Mouse (Mus musculus) MEL-GATA-1-ER (cell line): ENCODE measurements around the gene Me3.

Source experiments
- DNase-seq: peaks from one replicate; pipeline ENCODE4 v3.0.0-alpha.2; 2012; ENCODE audit warnings: low read depth; ENCODE audit errors: extremely low read depth

Gene Me3

DNA sequence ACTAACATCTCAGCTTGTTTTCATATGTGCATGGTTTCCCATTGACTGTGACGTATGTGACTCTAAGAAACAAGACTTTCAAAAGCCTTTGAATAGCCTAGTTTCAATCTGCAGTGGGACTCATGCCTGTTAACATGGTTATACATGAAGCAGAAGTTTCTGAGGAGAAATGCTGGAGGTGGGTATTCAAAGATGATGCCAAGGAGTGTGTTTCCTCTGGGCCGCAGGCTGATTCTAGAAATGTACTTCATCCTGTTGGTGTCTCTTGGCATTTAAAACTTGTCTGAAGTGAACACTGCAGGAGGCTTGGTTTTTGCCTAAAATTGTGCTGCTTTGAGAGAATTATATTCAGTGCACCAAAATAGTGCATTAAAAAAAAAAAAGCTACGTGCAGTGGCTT is 34.2 kb downstream of the Me3 start:
- DNase-seq = no peak

DNA sequence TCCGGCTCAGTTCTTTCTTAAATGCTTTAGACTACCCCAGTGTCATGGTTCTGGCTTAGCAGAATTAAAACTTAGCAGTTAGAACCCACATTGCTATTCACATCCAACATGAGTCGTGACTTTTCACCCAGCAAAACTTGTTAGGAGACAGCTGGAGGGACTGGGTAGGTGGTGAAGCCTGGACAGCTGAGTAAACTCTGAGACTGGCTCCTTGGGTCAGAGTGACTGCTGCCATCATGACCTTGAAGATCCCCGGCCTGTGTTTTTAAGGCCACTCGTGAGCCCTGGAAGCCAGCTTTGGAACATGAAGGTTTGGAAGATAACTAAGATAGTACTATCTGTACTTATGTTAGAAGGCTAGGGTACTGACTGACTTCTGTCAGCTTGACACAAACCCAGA is 35.4 kb downstream of the Me3 start:
- DNase-seq = no peak

DNA sequence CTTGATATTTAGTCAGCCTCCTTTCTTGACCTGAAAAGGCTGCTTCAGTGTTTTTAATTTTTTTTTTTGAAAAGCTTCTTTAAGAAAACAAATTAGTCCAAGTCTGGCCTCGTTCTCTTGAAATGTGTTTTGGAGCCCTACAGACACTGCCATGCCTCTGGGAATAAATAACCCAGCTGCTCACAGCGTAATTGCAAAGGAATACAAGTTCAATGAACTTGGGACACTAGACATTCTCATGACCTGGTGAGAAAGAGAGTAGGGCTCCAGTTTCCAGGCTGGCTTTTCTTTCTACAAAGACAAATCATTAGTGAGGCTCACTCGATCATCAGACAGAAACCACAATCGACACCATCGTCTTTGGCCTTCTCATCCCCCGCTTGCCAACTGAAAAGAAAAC is 37.3 kb downstream of the Me3 start:
- DNase-seq = no peak

DNA sequence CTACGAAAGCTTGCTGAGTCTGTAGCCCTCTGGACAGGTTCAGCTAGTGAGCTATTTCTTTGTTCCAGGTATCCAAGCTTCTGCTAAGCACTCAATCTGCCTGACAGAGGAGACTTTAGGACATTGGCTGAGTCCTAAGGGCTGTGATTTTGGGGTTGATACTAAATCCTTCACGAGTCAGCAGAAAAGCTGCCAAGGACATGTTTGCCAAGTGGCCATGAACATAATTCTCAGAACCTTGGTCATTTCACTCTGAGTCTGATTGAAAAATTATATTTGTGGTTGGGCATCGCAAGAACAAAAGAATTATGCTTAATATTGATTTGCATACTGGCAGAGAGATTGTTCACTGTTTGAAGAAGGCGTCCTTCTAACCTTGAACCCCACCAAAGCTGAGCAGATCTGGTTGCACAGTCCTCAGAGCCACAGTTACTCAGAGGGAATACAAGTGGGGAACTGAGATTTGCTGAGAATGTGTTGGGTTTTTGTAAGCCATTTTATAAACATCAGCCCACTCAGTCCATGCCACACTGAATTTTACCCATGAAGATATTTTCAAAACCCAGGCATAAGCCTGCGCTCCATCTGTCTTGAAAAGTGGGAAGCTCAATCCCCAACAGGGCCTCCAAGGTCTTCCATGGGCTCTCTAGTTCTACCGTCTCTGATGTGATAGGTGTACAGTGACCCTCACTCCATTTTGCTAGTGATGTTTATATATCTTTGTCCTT is 39.1 kb downstream of the Me3 start:
- DNase-seq = no peak

DNA sequence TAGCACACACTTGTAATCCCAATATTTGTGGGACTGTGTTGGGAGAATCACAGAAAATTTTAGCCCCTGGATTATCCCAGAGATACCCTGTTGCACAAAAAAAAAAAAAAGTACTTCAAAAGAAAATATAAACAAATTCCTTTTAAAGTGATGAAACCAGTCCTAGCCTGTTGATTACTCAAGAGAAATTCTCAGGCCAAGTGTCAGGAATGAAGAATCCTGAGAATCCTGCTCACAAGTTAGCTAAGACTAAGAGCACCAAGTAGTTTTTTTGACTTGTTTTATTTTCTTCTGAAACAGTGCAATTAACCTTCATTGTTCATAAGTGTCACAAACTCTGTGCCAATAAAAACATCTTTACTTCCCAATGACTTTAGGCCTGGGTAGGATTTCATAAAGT is 44.0 kb downstream of the Me3 start:
- DNase-seq = no peak

DNA sequence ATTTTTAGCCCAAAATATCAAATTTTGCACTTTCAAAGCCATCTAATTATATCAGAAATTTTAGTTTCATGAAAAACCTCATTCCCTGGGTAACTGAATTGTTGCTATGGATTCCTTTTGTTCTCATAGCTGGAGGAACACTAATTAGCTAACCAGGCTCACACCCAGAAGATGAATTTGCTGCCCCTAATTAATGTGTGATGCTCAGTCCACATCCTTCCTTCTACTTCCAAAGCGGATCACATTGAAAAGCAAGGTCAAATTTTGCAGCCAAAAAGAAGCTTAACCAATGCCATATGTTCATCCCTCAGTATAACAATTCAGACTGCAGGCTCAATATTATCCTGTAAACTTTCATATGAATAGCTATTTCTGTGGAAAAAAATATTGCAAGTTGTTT is 45.7 kb downstream of the Me3 start:
- DNase-seq = no peak

DNA sequence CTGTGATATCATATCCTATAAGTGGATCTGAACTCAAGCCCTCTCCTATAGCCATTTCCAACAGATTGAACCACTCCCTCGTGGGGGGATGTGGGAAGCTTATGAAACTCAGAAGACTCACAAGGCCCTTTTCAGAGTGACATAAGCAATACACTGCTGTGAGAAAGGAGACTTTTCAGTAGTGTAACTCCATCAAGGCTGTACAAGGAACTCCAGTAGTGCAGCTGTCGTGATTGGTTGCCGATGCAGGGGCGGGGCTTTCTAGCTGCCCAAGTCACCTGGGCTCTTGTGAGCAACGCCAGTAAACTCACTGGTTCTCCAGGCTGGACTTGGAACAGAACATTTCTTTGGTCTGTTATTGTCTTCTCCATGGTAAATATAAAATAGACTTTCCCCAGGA is 46.5 kb downstream of the Me3 start:
- DNase-seq = no peak

DNA sequence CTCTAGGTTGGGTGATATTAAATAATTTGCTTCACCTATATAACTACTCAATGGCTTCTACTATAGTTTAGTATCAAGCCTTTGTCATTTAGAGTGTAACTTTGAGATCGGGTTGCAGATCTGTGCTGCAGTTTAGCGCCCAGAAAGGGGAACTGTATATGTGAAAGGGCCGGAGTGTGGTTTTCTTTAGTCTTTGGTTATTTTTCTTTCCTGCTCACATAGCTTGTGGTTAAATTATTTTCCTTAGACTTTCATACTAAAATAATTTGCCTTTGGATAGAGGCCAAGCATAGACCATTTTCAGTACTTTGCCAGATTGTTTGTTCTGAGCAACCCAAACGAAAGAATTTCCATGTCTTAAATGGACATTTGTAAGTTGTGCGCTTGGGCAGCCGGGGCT is 46.9 kb downstream of the Me3 start:
- DNase-seq = no peak

DNA sequence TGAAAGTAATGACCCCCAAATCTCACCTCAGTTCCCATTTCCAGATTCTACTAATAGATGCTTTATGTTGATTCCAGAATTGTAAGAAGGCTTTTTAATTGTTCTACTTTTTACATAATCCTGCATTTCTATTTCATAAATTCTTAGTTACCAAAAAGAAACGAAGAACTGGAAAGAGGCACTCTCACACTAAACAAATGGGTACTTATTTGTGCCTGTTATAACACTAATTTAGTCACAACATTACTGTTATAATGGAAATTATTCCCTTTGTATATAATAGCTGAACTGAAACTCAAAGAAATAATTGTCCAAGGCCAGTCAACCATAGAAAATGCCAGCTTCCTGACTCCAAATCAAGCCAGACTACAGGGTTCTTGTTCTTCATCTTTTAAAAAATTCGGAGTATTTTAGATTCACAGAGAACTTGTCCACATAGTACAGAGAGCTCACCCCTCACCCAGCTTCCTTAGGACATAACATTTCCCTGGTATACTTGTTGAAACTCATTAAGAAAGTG is 47.5 kb downstream of the Me3 start:
- no peak for DNase-seq

DNA sequence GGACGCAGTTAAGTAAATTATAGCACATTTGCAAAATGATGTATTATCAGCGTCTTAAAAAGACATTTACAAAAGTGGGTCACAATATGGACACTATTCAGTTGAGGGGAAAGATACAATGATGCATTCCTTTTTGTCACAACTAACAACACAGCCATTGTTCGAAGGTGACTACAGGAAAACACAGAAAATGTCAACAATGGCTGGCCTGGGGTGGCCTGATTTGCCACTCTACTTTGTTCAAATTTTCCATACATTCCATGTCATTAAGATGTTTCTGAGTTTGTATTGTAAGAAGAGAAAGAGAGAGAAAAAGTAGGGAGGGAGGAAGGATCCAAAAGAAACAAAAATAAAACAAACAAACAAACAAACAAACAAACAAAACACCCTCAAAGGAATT is 48.7 kb downstream of the Me3 start:
- DNase-seq = no peak

DNA sequence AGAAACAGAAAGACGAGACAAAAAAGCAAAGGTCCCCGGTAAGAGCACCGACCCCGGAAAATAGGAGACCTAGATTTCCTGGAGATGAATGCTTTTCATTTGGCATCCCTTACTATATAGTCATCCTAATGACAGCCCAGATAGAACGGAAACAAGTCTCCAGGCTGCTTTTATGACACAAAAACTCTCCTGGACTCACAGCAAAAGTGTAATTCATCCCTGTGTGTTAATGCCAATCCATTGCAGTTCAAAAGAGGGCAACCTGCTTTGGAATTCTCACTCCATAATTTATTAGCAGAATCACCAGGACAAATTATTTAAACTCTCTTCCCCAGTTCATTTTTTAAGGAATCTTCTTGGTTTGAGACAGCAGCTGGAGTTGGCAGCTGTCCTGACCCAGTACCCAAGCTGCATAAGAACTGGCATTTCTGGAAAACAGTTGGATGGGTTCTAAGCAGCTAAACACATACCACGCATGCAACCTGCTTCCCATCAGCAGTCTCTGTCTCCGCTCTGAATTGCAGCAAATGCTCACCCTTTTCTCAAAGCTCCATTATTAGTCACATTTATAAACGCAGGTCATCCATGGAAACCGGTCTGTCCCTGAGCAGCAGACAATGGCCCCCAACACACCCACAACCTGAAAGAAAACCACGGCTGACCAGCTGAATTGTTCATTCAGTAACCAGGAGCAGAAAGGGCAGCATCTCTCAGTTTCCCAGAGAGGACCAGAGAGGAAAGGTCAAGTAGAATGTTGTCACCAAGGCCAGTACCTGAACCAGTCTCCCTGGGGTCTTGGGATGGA is 49.7 kb downstream of the Me3 start:
- DNase-seq = no peak

DNA sequence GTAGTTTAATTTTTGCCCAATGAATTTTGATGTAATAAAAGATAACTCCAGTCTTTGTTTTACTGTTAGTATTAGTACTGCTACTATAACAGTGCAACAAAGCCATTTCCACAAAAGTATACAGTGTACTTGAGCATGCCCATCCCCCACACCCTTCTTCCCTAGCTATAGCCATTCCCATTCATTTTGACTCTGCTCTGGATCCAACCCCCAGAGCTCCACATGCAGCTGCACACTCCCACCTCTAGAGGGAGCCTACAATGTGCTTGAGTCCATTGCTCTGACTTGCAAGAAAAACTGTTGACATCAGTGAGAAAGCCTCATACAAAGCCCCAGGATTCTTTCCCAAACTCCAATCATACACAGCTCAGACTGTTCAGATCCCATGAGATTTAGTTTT is 66.0 kb downstream of the Me3 start:
- no peak for DNase-seq

DNA sequence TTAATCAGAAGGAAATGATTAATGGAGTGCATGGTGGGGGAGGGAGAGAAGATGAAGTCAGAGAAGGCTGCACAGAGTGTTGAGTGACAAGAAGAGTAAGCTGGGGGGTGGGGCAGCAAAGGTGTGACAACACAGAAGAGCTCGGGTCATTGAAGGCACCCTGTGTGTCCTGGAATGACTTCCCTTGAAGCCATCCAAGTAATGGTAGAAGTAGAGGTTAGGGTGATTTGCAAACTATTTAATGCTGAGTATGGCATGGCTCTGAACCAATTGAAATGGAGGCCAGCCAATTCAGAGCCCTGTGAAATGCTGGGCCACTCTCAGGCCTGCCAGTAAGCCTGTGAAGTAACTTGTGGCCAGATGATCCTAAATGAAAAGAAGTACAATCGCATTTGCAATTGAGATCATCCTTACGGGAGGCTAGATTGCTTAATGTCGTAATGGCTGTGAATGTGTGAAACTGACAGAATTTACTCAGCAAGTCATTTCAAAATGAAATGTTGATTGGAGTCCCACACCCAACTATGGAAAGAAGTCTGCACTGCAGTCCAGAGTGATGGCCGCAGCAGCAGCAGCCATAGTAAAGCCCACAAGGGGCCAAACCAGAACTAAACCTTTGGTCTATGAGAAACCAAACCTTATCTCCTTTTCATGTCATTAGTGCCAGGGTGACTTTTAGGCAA is 67.6 kb downstream of the Me3 start:
- no peak for DNase-seq

DNA sequence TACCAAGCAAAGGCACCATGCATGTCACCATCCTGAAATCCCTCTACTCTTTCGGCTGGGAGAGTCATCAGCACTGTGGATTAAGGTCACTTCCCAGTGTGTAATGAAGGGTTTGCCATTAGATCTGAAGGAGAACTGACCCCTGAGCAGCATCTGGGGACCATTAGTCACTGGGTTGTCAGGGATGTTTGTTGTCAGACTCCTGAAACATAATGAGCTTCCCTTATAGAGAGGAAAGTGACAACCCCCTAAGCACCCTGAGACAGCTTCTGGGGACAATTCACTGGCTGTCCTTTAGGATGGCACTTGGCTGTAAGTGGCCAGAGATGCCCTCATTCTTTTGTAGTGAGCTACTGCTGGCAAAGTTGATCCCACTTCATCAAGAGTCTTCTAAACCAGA is 68.3 kb downstream of the Me3 start:
- DNase-seq = no peak

DNA sequence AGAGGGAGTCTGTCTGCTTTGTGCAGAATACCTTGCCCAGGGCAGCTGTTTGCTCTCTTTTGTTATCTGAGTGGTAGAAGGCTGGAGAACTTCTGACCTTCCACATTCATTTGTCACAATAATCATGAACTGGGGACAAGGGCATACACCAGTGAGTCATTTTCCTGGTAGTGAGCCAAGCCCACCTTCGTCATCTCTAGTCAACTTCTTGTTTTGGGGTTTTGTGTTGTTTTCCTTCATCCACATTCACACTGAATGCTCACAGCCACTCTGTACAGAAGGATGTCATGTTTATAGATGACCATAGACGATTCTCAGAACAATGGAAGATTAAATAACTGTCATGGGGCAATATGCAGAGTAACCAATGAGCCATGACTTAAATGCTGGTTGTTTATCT is 78.6 kb downstream of the Me3 start:
- DNase-seq = no peak

DNA sequence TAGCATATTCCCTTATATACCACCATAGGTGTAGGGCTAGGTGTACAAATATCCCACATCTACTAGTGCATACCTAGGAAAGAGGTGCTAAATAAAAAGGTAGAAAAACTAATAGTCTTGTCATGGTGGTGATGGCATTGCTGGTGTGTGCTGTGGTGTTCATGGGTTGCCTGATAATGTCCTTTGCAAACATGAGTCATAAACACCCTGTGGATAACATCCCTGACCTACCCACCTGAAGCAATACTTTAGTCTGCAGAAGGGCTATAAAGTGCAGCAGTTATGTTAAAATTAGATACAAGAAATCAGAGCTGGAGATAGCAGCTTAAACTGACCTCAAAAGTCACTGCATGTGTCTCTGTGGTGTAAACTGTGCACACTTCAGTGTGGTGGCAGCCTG is 80.9 kb downstream of the Me3 start:
- DNase-seq = no peak

DNA sequence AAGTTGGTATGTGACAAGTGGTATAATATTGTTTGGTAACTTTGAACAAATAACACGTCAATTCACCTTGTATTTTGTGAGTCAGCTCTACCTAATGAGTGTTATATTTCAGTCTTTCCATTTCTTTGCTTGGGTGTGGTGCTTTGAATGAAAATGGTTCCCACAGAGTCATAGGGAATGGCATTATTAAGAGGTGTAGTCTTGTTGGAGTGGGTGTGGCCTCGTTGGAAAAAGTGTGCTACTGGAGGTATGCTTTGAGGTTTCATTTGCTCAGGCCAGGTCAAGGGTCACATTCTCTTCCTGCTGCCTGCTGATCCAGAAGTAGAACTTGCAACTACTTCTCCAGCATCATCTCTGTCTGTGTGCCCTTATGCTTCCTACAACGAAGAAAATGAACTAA is 84.0 kb downstream of the Me3 start:
- no peak for DNase-seq

DNA sequence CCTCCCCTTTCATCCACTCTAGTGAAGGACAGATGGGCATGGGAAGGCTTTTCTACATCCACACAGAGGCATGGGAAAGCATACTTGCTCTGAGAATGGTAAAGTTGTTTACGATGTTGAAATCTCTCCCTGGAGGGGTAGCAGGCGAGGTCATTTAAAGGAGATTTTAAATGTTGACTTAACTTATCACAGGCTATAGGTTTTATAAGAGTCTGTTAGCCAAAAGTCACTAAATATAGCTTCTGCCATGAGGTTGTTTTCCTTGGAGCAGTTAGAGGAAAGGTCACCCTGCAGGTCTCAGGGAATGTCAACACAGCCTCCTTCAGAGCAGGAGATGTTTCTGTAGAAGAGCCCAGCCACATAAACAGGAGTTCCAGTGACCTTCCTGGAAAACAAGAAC is 85.3 kb downstream of the Me3 start:
- no peak for DNase-seq

DNA sequence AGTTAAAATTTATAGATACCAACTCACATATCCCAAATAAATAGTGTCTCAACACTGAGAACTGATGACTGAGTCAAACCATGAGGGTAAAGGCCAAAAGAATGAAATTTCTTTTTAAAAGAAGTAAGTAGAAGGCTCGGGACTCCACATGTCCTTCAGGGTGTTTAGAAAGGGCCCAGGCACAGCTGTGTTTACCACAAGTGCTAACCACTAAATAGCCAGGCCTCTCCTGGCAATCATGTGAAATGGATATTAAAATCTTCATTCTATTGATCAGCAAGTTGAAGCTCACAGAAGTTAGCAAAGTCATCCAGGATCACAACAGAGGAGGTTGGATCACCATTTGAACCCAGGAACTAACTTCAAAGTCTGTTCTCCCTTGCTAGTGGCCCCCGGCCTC is 86.1 kb downstream of the Me3 start:
- DNase-seq = no peak

DNA sequence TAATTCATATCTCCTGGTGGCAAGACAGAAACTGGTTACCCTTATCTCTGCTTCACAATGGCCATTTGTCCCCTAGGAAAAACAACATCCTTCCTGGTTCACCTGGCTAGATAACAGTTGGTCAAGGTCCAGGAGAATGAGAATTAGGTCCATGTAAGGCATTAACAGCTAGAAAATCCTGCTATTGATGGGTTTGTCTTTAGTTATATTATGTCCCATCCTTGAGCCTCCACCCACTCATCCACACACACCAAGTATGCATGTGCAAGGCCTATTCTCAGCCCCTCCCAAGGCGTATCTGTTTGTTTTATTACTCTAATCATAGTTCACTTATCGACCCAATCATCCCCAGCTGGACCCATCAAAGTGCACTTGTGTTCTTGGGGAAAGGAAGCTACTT is 88.1 kb downstream of the Me3 start:
- DNase-seq = no peak

DNA sequence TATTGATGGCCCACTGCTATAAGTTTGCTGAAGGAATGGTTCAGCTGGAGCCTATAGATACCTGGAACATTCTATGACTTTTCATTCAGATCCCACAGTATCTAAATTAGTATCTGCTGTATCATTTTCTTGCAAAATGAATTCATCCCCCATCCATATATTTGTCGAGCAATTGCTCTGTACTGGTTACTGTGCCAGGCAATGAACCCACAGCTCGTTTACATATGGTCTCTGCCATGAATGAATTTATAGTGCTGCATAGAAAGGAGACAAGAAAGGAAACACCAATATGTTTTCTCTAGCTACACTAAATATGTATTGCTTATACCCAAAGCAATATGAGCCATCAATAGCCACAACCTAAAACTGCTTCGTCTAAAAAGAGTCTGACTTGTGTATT is 94.5 kb downstream of the Me3 start:
- DNase-seq = no peak

DNA sequence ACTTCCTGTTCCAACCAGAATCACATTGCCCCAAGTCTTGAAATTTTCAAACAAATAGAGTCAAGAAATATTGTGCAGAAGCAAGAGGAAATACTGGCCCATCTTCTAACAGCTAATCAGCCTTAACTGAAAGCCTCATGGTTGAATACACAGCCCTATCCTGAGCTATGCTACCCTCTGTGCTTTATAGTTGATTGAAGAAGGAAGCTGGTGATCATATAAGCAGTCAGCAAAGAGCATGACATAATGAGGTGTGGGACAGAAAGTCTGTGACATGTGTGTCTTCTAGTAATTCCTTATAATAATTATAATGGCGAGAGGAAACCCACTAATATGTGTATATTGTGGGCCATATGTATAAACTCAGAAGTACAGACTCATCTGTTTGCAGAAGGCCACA is 95.4 kb downstream of the Me3 start:
- DNase-seq = no peak
